Mouse (Mus musculus): ENCODE measurements around the gene Gm29609. TPM values are rescaled to one million over a fixed set of nuclear protein-coding genes. Genes with fewer than 3 reads are reported as not detected.

Gm29609 gene
- total RNA-seq, 2 experiments from 2014 or later, result 0.38 to 1.6 TPM

DNA sequence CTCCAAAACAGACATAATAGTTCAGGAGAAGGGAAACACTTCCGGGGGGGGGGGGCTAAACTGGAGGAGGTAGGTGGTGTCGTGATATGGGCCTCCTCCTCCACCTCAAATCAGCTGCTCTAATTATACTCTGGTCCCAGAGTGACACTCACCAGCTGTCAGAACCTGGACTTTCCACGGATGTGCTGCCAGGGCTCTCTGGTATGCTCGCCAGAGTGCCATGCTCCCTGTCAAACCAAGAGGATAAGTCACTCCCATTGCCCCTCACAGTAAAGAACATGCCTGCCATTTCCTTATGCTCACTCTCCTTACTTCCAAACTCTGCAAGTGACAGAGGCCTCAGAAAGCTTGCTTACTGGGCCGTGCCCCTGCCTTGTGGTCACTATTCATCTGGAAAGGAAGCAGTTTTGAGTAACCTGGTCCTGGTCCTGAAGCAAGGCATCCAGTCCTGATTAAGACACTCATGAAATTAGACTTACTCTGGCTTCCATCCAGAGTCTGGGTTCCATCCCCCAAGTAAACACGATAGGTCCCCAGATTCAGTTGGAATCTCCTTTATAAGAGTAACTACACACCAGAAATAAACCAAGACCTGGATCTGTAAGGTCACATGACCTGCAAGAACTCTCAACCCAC, 26.1 kb downstream of the Gm29609 start:
- peak; percentile 39 to 56 for DNase-seq
- intact Hi-C loops (cut with DNase I), result no loop called here

DNA sequence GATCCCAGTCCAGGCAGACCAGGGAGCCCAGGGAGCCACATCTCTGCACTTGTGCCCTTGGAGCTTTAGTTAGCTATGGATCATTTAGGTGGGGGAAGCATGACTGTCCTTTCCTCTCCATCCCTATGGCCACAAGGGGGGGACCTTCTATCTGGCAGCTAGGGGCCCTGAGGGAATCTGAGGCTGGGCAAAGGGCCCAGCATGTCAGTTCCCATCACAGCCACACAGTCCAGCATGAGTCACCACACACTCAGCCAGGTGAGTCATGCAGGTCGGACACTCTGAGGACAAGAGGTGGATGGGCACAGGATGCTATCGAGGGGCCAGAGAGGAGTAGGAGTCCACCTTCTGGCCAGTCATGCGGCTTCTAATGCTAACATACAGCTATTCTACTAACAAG, 28.0 kb downstream of the Gm29609 start:
- intact Hi-C loops (cut with DNase I), result no loop called here
- peak; percentile 57 to 61 for DNase-seq

DNA sequence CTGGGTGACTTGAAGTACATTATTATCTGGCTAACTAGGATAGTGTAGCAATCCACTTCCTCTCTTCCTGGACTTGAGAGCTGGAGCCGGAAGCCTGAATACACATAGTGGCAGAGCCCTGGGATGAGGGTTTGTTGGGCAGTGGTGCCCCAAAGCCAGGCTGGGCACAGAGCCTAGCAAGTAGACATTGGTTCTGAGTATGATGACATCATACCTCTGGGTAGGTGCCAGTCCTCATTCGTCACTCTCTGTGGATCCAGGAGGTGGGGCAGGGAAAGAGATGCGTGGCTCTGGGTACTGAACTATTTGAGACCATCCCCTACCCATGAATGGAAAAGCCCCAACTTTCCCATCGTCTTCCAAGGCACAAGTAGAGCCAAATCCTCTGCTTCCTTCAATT, 29.9 kb downstream of the Gm29609 start:
- intact Hi-C loops (cut with DNase I), result no loop called here
- peak; percentile 32 to 35 for DNase-seq

DNA sequence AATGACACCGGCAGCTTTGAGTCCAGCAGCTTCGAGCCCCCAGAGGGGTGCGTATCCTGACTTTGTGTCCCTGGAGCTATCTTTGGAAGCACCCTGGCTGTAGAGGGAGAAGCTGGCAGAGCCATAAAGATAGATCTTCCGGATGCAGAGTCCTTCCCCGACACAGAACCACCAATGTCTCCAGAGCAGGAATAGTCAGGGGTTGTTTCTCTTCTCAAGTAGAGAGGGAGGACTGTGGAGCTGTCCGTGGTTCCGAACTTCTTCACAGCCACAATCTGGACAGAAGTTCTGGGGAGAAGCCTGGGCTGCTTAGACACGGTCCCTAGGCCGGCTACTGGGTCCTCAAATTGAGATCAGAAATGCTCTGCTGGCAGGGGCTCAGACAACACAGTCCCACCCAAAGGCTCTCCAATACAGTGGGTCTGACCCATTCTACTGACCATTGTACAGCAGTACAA, 40.7 kb downstream of the Gm29609 start:
- intact Hi-C loops (cut with DNase I), result no loop called here
- DNase-seq, result peak in 1 of 2 experiments; percentile 50

DNA sequence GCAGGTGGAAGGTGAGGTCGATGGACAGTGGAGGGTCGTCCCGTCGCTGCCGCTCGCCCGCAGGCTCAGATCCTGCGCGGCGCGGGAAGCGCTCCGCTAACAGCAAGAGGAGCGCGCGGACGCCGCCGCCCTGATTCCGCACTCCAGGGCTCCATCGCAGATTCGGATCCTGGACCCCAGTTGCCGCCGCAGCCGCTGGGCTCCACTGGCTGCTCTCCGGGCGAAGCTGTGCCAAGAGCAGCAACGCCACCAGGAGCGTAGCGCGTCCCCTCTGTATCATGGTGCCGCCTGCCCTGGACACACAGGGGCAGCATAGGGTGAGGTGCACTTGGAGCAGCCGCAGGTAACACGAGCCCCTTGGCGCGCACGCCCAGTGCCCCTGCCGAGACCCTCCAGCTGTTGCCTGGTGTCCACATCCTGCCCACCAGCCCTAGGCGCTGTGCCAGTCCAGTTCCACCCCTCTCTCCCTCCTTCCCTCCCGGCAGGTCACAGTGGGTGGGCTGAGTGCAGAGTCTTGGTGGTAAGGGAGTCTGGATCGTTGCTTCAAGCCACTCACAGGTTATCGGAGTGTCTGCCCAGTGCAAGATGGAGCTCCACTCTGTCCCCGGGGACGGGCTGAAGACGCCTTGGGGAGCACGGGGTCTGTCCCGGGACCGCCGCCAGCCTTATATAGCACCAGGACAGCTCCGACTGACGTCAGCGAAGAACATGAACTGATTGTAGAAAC, 41.3 kb downstream of the Gm29609 start, which contains the start of gene Ucn:
Ucn (minus strand) TSS at position 589 of the 727 bp plus-strand sequence.
- peak in 1 of 2 experiments; percentile 22 for DNase-seq
- intact Hi-C loops (cut with DNase I), result no loop called here

DNA sequence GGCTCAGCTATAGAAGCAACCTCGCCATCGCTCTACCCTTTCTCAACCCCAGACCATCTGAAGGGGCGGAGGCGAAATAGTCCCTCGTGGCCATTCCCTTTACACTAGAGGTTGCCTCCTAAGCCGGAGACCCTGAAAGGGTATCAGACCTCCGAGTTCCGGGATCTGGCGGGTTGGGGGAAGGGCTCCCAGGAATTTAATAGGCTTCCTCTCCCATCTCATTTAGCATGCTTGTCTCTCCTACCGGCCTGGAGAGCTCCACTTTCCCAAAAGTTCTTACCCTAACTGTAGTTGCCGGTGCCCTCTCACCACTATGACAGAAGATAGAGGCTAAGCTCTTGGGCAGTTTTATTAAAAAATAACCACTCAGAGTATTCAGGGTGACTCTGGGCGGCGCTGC, 42.1 kb downstream of the Gm29609 start:
- no peak for DNase-seq
- intact Hi-C loops (cut with DNase I), result no loop called here

DNA sequence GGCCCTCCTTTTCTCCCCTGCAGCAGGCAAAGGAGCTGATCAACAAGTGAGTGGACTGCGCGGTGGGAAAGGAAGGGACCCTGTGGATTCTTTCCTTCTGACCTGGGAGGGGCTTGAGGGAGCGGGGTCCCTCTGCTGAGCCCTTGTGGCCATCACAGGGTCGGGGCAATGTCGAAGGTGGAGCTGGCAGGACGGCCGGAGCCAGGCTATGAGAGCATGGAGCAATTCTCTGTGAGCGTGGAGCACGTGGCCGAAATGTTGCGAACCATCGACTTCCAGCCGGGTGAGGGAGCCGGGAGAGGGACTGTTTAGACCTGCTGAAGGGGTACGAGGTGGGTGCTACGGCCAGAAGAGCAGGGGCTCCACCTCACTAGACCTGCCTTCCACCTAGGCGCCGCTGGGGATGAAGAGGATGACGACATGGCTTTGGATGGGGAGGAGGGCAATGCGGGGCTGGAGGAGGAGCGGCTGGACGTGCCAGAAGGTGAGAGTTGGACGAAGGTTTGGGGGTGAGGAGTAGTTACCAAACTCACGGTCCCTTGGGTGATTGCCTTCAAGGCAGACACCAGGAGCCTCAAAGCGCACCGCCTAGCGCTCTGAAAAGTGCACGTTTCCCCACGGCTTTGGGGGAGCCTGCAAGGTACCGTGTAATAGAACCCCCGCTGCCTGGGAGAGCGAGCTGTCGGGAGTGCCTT, 42.8 kb downstream of the Gm29609 start:
- intact Hi-C loops (cut with DNase I), result no loop called here
- DNase-seq, result no peak

DNA sequence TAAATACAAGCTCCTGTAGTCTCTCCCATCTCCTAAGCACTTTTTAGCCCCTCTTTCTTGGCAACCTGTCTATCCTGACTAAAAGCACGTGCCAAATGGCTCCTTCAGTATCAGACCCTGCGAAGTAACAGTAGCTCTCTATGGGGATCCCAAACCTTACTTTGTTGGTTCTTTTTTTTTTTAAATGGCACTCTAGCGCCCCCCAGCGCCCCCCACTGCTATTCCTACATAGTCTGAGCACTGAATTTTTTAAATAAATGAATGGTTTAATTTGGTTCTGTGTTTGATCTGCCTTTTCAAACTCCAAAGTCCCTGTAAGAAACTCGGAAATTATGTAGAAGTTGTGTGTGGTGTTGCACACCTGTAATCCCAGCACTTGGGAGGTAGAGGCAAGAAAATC, 53.7 kb downstream of the Gm29609 start:
- intact Hi-C loops (cut with DNase I), result no loop called here
- DNase-seq, result no peak

DNA sequence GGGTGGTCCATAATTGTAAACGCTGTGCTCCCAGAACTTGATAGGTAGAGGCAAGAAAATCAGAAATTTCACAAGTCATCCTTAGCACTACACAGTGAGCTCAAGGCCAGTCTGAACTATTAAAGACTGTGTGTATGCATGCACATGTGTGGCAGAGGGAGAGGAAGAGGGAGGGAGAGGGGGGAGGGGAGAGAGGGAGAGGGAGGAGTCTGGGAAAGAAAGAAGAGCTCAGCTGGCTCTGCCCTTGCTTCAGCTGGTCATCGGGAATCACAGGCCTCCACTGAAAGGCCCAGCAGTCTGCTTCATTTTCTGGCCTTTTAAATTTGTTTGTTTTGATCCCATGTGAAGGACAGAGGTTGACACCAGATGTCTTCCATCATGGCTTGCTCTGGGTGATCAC, 56.2 kb downstream of the Gm29609 start:
- no peak for DNase-seq
- intact Hi-C loops (cut with DNase I), result no loop called here

DNA sequence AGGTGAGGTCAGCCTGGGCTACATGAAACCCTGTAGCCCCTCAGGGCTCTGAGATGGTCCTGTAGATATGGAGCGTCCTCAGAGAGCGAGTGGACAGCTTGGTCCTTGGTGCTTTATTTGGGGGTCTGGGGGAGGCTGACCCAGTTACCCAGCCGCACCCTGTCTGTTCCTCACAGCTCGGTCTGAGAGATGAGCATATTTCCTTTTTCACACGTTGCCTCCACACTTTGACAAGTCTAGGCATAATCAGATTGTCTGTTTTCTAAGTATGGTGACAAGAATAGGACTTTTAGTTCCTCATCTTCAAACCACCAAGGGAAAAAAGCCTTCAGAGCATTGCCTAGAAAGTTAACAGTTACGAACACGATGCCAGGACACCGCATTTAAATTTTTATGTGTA, 58.6 kb downstream of the Gm29609 start:
- DNase-seq, result no peak
- intact Hi-C loops (cut with DNase I), result no loop called here

DNA sequence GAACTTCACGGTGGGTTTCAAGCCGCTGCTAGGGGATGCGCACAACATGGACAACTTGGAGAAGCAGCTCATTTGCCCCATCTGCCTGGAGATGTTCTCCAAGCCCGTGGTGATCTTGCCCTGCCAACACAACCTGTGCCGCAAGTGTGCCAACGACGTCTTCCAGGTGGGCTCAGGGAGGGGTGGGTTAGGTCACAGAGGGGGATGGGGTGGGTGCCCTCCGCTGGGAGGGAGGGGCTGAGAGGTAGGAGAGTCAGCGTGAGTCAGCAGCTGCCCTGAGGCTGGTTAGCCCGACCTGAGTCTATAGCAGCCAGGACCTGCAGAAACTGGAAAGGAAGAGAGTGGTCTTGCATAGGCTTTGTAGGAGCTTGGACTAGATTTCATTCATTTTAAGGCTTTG, 62.8 kb downstream of the Gm29609 start:
- intact Hi-C loops (cut with DNase I), result loop anchor here (10.0 kb wide), 1 partner anchor 312 kb away; no protein-coding TSS in a partner anchor
- peak in 1 of 2 experiments; percentile 32 for DNase-seq

DNA sequence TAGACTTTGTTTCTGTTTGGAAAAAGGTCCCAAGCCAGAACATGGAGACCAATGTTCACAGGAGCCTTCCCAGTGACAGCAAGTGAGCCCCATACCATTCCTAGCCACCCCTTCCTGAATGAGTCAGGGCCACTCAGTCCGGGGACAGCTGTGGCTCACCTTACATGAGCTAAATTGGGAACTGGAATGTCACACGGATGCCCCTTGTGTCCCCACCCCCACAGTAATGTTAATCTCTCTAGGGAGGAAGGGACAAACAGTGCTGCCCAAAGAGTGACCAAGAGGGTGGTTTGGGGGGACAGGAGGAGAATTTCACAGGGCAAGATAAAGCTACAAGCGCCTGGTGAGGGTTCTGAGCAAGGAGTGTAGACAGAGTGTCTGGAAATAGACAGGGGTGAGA, 63.4 kb downstream of the Gm29609 start, which contains the start of gene Trim54:
Trim54 (plus strand) TSS at position 359 of the 400 bp plus-strand sequence.
- peak; percentile 57 to 69 for DNase-seq
- intact Hi-C loops (cut with DNase I), result loop anchor here (10.0 kb wide), 1 partner anchor 312 kb away; no protein-coding TSS in a partner anchor

DNA sequence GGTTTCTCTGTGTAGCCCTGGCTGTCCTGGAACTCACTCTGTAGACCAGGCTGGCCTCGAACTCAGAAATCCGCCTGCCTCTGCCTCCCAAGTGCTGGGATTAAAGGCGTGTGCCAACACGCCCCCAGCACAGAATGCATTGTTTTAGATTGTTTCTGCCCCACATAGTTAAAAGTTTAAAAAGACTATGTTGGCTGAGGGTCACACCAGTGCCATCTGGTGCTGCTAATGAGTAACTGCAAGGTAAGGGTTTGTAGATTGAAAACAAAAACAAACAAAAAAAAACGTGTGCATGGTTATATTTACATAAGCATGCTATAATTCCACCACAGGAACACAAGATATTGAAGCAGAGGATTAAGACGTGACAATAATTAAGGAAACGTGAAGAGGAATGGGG, 68.9 kb downstream of the Gm29609 start:
- intact Hi-C loops (cut with DNase I), result loop anchor here (5.0 to 10.0 kb wide), 2 partner anchors 58 to 306 kb away; partner anchors contain the start of gene Cad
- no peak for DNase-seq

DNA sequence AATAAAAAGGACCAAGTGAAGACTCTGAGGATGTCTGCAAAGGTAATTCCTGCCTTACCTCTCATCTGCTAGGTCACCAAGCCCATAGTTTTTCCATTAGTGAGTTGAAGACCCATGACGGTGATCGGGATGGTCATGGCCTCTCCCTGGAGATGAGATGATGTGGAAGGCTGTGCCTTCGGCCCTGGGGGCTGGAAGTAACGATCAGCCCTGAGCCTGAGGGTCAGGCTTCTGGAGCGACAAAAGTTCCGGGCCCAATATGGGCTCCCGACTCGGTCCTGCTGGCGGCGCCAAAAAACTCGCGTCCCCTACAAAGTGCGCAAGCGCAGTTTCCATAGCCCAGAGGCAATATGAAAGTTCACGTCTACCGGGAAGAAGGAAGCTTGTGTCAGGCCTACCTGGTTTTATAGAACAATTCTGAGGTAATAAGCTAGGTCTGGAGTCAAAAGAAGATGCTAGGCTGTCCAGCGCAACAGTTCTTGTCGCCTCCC, 71.7 kb downstream of the Gm29609 start, which contains the start of gene Slc30a3:
Slc30a3 (minus strand) TSS at position 238 of the 491 bp plus-strand sequence.
- no peak for DNase-seq
- intact Hi-C loops (cut with DNase I), result no loop called here

DNA sequence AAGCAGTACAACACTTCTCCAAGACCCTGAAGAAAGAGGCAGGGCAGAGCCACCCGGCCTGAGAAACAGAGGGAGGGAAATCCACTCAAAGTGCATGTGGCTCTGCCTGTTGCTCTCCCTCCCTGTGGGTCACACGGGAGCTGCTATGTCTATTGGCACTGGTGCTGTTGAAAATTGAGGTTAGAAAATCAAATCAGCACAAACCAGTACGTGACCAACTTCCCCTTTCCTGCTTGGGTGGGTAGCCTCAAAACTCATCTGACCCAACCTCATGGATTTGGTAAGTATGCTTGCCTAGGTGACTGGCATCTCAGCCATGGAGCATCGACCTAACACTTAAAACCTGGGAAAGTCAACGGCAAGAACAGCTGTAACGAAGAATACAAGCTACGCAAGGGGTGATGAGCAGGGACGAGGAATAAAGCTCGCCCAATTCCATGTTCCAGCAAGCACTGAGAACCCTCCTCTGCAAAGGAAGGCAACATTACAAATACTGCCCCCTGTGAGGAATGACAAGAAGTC, 73.8 kb downstream of the Gm29609 start, which contains the start of gene Dnajc5g:
Dnajc5g (plus strand) TSS at position 472 of the 522 bp plus-strand sequence.
- DNase-seq, result no peak
- intact Hi-C loops (cut with DNase I), result no loop called here

DNA sequence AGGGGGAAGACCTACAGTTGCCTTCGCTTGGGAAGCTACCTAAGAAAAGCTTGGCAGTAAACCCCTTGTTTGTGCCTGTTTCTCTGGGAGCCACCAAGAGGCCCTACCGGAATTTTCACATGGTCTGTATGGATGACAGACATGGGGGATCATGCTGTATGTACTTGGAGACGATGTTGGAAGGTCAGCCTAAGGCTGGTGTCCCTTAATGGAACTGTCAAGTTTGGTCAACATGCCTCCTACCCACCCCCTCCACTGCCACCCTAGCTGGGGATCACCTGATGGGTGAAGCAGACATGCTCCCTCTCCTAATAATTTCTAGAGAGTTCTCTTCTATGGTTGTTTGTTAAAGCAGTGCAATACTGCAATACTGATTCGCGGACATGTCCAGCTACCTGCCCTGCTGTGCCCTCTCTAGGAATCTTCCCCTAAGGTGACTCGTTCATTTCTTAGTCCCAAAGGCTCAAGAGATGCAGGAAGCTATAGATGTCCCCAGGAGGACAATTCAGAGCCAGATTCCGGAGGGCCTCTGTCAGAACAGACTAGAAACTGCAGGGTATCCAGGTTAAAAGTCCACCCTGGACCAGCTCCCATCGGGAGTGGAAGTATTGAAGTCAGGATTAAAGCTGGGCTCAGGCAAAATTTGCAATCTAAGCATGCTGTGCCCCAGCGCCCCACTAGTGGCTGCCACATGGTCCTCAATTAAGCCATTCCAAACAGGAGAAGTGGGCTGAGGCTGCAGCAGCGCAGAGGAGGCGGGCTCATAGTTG, 83.8 kb downstream of the Gm29609 start:
- no peak for DNase-seq
- intact Hi-C loops (cut with DNase I), result no loop called here

DNA sequence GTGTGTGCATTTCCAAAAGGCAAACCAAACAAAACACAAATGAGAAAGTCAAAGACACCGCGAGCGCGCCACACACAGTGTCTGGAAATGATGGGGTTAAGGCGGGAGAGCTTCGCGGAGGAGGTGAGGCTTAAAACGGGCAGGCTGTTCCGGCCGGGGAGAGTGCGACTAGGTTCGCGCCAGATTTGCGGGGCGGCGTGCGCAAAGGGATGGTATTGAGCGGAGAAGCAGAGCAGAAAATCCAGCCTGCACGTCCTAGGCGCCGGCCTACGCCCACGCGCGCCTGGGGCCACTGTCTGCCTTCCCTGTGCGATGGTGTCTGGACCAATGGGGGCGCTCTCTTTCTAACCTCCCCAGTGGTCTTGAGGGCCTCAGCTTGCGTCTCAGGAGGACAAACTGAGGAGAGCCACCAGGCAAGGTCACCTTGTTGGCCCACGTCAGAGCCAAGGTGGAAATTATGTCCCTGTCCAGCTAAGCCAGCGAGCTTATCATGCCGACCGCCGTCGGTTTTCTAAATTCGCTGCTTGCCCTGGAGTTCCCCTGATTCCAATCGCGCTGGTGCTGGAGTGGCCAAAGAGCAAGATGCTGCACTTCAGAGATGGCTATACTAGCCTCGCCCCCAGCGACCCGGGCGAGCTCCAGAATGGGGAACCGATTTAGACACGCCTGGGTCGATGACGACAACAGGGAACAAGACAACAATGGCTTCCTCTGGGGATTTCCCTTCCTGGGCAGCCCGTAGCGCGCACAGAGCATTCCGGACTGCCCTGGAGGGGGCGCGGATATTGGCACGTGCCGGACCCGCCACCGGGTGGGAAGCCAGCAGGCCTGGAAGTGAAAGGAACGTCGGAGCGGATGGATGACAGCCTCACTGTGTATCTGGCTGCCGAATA, 84.7 kb downstream of the Gm29609 start:
- intact Hi-C loops (cut with DNase I), result no loop called here
- peak; percentile 68 to 75 for DNase-seq
